Mouse (Mus musculus): ENCODE results near the gene Ess2.

DNA sequence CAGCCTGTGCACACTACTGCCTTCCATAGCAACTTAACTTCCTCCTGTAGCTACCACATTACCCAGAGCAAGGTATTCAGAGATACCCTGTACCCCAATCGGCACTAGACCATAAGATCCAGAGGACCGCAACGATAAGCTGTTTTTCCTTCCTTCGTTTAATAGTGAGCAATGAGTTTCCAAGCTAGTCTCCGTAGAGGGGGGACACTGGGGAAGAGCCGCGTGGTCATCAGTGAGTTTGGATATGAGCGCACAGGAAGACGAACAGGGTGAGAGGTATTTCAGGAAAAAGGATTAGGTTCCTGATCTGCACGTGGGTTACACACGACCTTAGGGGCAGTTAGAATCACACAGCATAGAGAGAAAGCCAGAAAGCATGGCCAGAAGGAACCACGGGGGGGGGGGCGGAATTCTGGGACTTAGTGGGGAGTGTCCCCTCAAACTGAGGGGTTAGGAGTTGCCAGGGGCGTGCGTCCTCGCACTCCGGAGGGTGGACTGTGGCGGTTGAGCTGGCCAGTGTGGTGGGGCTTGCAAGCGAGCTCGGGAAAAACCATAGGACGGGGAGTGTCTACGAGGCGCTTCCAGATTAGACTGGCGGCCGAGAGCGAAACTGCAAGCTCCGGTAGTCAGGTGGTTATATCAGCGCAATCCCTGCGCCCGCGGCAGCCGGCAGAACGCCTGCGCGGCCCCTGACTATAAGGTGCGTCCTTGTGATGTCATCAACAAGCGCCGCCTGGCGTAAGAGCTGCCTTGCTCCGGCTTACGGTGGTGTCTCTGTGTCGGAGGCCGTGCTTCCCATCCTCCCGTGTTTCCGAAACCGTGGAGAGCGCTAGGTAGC is 10.4 kb upstream of the Ess2 start:
- TF ChIP-seq GATA1 (IDR thresholded peaks at IDR 0.05; ENCODE audit: low read length) (no peak), TAL1 (IDR thresholded peaks at IDR 0.05; ENCODE audit: low read length) (no peak)

Measured in erythroblast, embryonic 14.5 days (primary cell).